Comparison of ENCODE assay signal across 14 mouse cellular contexts in the genomic region with DNA sequence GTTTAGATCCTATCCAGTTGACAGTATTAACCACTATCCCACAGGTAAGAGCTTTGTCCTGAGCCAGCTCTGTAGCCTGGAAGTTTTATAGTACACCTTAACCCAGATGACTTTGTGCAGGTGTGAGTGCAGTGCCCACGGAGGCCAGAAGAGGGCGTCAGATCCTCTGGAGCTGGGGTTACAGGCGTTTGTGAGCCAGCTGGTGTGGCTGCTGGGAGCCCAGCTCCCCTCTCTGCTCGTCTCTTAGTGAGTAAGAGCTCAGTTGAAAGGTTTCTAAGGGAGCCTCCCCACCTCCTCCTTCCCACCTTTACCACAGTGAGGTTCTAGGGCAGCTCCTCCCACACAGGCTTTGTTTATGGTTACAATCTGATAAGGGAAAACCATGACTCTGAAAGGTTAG. TPM values are rescaled to one million over a fixed set of nuclear protein-coding genes. Genes with fewer than 3 reads are reported as not detected.
DNase-seq lines count a peak whose midpoint lies in the region; ATAC-seq and TF ChIP-seq lines count a peak whose summit lies in the region.
"Had no signal": no experiment of that assay in that cellular context is flagged by ENCODE, and none has a peak within 500 bp of the region (broad histone marks: within the 10 kb centered on the region; RNA-seq: fewer than 3 reads in every experiment).

No protein-coding gene starts in this region.

- no peaks in the 10 kb centered on the region for H3K36me3 ChIP-seq in hindbrain, postnatal 0 days (ENCODE audit: insufficient read depth, low read length)
- no peaks in the 10 kb centered on the region for H3K36me3 ChIP-seq in hindbrain, embryonic 13.5 days
- H3K36me3 ChIP-seq in hindbrain, embryonic 11.5 days (ENCODE audit: control insufficient read depth, insufficient read depth, low read length), result no peaks in the 10 kb centered on the region
- H3K36me3 ChIP-seq: heart, embryonic 12.5 days; midbrain, embryonic 15.5 days had no signal

- DNase-seq in hindbrain, postnatal 0 days (ENCODE audit: low spot score), result no peak
- DNase-seq in CD4-positive helper T cell, adult 2 months (ENCODE audit: low read depth, low spot score), result peak; percentile 90
- DNase-seq in cerebellum, adult 18-20 months, result no peak
- DNase-seq in gastrocnemius, adult 18-20 months (ENCODE audit: low spot score), result no peak
- DNase-seq in hindbrain, embryonic 11.5 days (ENCODE audit: low spot score), result no peak
- DNase-seq: cerebellum, postnatal 25 days; kidney, postnatal 4 days had no signal

- no peak for ATAC-seq in hindbrain, postnatal 0 days
- no peak for ATAC-seq in hindbrain, embryonic 13.5 days (ENCODE audit: low FRiP score)
- ATAC-seq in activated CD4-positive, CD25-positive, alpha-beta regulatory T cell, adult 4 months, result peak; percentile 96
- ATAC-seq in neutrophil, adult 5-6 weeks (ENCODE audit: extremely low read depth, insufficient number of reproducible peaks, low FRiP score, poor library complexity, severe bottlenecking), result peak; percentile 26; the same call in 1 of the 2 replicates
- no peak for ATAC-seq in hindbrain, embryonic 11.5 days (ENCODE audit: low FRiP score)
- ATAC-seq: hindbrain, embryonic 16.5 days; midbrain, embryonic 15.5 days had no signal

- H3K9ac ChIP-seq in hindbrain, postnatal 0 days (replicated peaks; ENCODE audit: low read length), result no peak overlapping the region
- no peak overlapping the region for H3K9ac ChIP-seq in hindbrain, embryonic 13.5 days
- H3K9ac ChIP-seq in hindbrain, embryonic 11.5 days (ENCODE audit: low read depth, low read length), result no peak overlapping the region
- H3K9ac ChIP-seq: heart, embryonic 12.5 days; midbrain, embryonic 15.5 days had no signal

- no peak overlapping the region for H3K4me3 ChIP-seq in hindbrain, postnatal 0 days (ENCODE audit: low read length)
- H3K4me3 ChIP-seq in hindbrain, embryonic 13.5 days, result no peak overlapping the region
- no peak overlapping the region for H3K4me3 ChIP-seq in hindbrain, embryonic 11.5 days (ENCODE audit: low read depth, low read length)
- H3K4me3 ChIP-seq: heart, embryonic 12.5 days; midbrain, embryonic 15.5 days had no signal

- H3K27ac ChIP-seq in hindbrain, postnatal 0 days, result no peak overlapping the region
- no peak overlapping the region for H3K27ac ChIP-seq in hindbrain, embryonic 13.5 days
- no peak overlapping the region for H3K27ac ChIP-seq in hindbrain, embryonic 11.5 days (ENCODE audit: low read depth, low read length)
- H3K27ac ChIP-seq: midbrain, embryonic 15.5 days had no signal

- H3K4me2 ChIP-seq in hindbrain, postnatal 0 days (ENCODE audit: low read depth, low read length), result no peak overlapping the region
- H3K4me2 ChIP-seq in hindbrain, embryonic 13.5 days, result no peak overlapping the region
- no peak overlapping the region for H3K4me2 ChIP-seq in hindbrain, embryonic 11.5 days (replicated peaks; ENCODE audit: low read depth, low read length)
- H3K4me2 ChIP-seq: heart, embryonic 12.5 days; midbrain, embryonic 15.5 days had no signal

- H3K9me3 ChIP-seq in hindbrain, postnatal 0 days (ENCODE audit: low read length), result no peaks in the 10 kb centered on the region
- no peaks in the 10 kb centered on the region for H3K9me3 ChIP-seq in hindbrain, embryonic 13.5 days
- H3K9me3 ChIP-seq in hindbrain, embryonic 11.5 days (ENCODE audit: control insufficient read depth, low read length), result no peaks in the 10 kb centered on the region
- H3K9me3 ChIP-seq: midbrain, embryonic 15.5 days had no signal

- WGBS in hindbrain, postnatal 0 days, result 70% methylated on average over 4 of the region's 4 CpGs
- WGBS in hindbrain, embryonic 13.5 days, result 68% methylated on average over 4 of the region's 4 CpGs
- 69% methylated on average over 4 of the region's 4 CpGs for WGBS in hindbrain, embryonic 11.5 days

- peak; percentile 39 for TF ChIP-seq CTCF in hindbrain, postnatal 0 days (IDR thresholded peaks at IDR 0.05; ENCODE audit: low read depth)

- no peaks in the 10 kb centered on the region for H3K27me3 ChIP-seq in hindbrain, postnatal 0 days (ENCODE audit: insufficient read depth, low read length)
- H3K27me3 ChIP-seq in hindbrain, embryonic 13.5 days, result peaks cover 22% of the 10 kb centered on the region
- peaks cover 2% of the 10 kb centered on the region; the same call in 1 of the 2 replicates for H3K27me3 ChIP-seq in hindbrain, embryonic 11.5 days (ENCODE audit: control insufficient read depth, insufficient read depth, low read length)

- no peaks in the 10 kb centered on the region; the same call in 1 of the 2 replicates for H3K4me1 ChIP-seq in hindbrain, postnatal 0 days (ENCODE audit: insufficient read depth, low read length)
- peaks cover 9% of the 10 kb centered on the region for H3K4me1 ChIP-seq in hindbrain, embryonic 13.5 days (replicated peaks)
- H3K4me1 ChIP-seq in hindbrain, embryonic 11.5 days (replicated peaks; ENCODE audit: control insufficient read depth, insufficient read depth, low read length), result no peaks in the 10 kb centered on the region

RNA-seq across cellular contexts. Expression of a gene that starts 18.9 kb away (rescaled TPM):
- not detected in 2 replicates for total RNA-seq in hindbrain, postnatal 0 days (2014; rRNA removed)
- polyA plus RNA-seq in hindbrain, postnatal 0 days (2015; fragmentation: Nextera tagmentation; extraction: Ambion mirVana), result 4.7 and 5.4 TPM in 2 replicates
- 1.0 and 2.1 TPM in 2 replicates for polyA plus RNA-seq in hindbrain, embryonic 13.5 days (2015; fragmentation: Nextera tagmentation; extraction: Ambion mirVana)
- 1 to 10 TPM in 1 of 2 experiments, not detected in 1; 6.8 TPM for polyA plus RNA-seq in activated CD4-positive, CD25-positive, alpha-beta regulatory T cell, adult 4 months (2017; shearing (Covaris generic))
- 5.3 TPM in 1 of 2 replicates, not detected in the other for total RNA-seq in neutrophil, adult 5-6 weeks (2017)
- total RNA-seq in gastrocnemius, adult 18-20 months (2021), result not detected
- 0.84 TPM in 1 of 2 replicates, not detected in the other for polyA plus RNA-seq in hindbrain, embryonic 11.5 days (2014; fragmentation: Nextera tagmentation; extraction: Ambion mirVana)
- total RNA-seq: left cerebral cortex, postnatal 36 days had no signal

RNA-seq across cellular contexts. Expression of a gene that starts 46.2 kb away (rescaled TPM):
- total RNA-seq in hindbrain, postnatal 0 days (2014; rRNA removed), result 15.4 and 16.0 TPM in 2 replicates
- polyA plus RNA-seq in hindbrain, postnatal 0 days (2015; fragmentation: Nextera tagmentation; extraction: Ambion mirVana), result 7.8 and 8.0 TPM in 2 replicates
- 7.0 and 8.0 TPM in 2 replicates for polyA plus RNA-seq in hindbrain, embryonic 13.5 days (2015; fragmentation: Nextera tagmentation; extraction: Ambion mirVana)
- under 1 TPM; 0.15 to 0.46 TPM for polyA plus RNA-seq in activated CD4-positive, CD25-positive, alpha-beta regulatory T cell, adult 4 months (2017; shearing (Covaris generic))
- 0.12 TPM in 1 of 2 replicates, not detected in the other for total RNA-seq in neutrophil, adult 5-6 weeks (2017)
- not detected for total RNA-seq in gastrocnemius, adult 18-20 months (2021)
- polyA plus RNA-seq in hindbrain, embryonic 11.5 days (2014; fragmentation: Nextera tagmentation; extraction: Ambion mirVana), result 15.4 and 17.5 TPM in 2 replicates

Comparison
In these comparisons a context has a peak if more than half of its experiments do, and no peak if none do; other contexts are left out.
1. ATAC-seq: peak in activated CD4-positive, CD25-positive, alpha-beta regulatory T cell, adult 4 months (single experiment) and neutrophil, adult 5-6 weeks (single experiment); none in hindbrain, postnatal 0 days (single experiment), hindbrain, embryonic 13.5 days (single experiment) and hindbrain, embryonic 11.5 days (single experiment).